ENCODE assay signal across 8 mouse cellular contexts in genomic region chr9:36933813-36934493, GRCm38 (mm10).
DNase-seq lines count a peak whose midpoint lies in the region; ATAC-seq and TF ChIP-seq lines count a peak whose summit lies in the region.

No protein-coding gene starts in this region.

- H3K9ac ChIP-seq in forebrain, embryonic 16.5 days (replicated peaks; ENCODE audit: low read depth, low read length): peak overlapping the region; percentile 23; the same call in 1 of the 2 replicates
- H3K9ac ChIP-seq in lung, postnatal 0 days (replicated peaks; ENCODE audit: low read depth): no peak overlapping the region

- no peaks in the 10 kb centered on the region; the same call in 1 of the 2 replicates for H3K9me3 ChIP-seq in forebrain, embryonic 16.5 days (ENCODE audit: control insufficient read depth, low read length)
- H3K9me3 ChIP-seq in hindbrain, embryonic 10.5 days: peaks cover 4% of the 10 kb centered on the region
- no peaks in the 10 kb centered on the region for H3K9me3 ChIP-seq in lung, postnatal 0 days (ENCODE audit: low read length)

- 24% methylated on average over 16 of the region's 16 CpGs for WGBS in forebrain, embryonic 16.5 days
- WGBS in hindbrain, embryonic 10.5 days: 44% methylated on average over 16 of the region's 16 CpGs
- 35% methylated on average over 16 of the region's 16 CpGs for WGBS in lung, postnatal 0 days

- POLR2A ChIA-PET in Patski (lab: Charles Lee): interaction anchor here (0.6 to 1.1 kb wide), 2 partner anchors 9 to 221 kb away, joined by 3 to 4 read pairs; no protein-coding TSS in a partner anchor

- TF ChIP-seq CTCF in Patski (IDR thresholded peaks at IDR 0.05): peak; percentile 72
- TF ChIP-seq CTCF in lung, postnatal 0 days (IDR thresholded peaks at IDR 0.05): peak; percentile 75

- DNase-seq in Patski (ENCODE audit: low read depth, low spot score): no peak
- DNase-seq in cerebellum, adult 18-20 months: peak; percentile 65 to 66
- DNase-seq in hindbrain, embryonic 10.5 days (ENCODE audit: low spot score): peak; percentile 77
- DNase-seq in layer of hippocampus, adult 18-20 months (ENCODE audit: low spot score in 2 of 2): peak; percentile 78 to 86
- peak; percentile 91 for DNase-seq in lung, postnatal 0 days (ENCODE audit: low spot score)
- peak; percentile 61 for DNase-seq in retina, postnatal 7 days (ENCODE audit: low read depth, low spot score)

- H3K27ac ChIP-seq in forebrain, embryonic 16.5 days (ENCODE audit: low read length): no peak overlapping the region
- peak overlapping the region; percentile 13; the same call in 1 of the 2 replicates for H3K27ac ChIP-seq in hindbrain, embryonic 10.5 days
- no peak overlapping the region for H3K27ac ChIP-seq in lung, postnatal 0 days (ENCODE audit: low read length)

- no peak for TF ChIP-seq EP300 in lung, postnatal 0 days (IDR thresholded peaks at IDR 0.05)

- CTCF ChIA-PET in Patski (lab: Charles Lee): no interaction called here

- H3K4me1 ChIP-seq in forebrain, embryonic 16.5 days (replicated peaks; ENCODE audit: control insufficient read depth, insufficient read depth, low read length): peaks cover 14% of the 10 kb centered on the region
- H3K4me1 ChIP-seq in hindbrain, embryonic 10.5 days (replicated peaks): peaks cover 24% of the 10 kb centered on the region
- no peaks in the 10 kb centered on the region for H3K4me1 ChIP-seq in lung, postnatal 0 days (ENCODE audit: insufficient read depth, low read depth, low read length)

- ATAC-seq in Patski: peak; percentile 74
- ATAC-seq in forebrain, embryonic 16.5 days: peak; percentile 92
- ATAC-seq in lung, postnatal 0 days: peak; percentile 81
- ATAC-seq in megakaryocyte, adult 5-6 weeks (ENCODE audit: poor library complexity, severe bottlenecking): no peak

- peaks cover 33% of the 10 kb centered on the region for H3K27me3 ChIP-seq in Patski
- H3K27me3 ChIP-seq in forebrain, embryonic 16.5 days (replicated peaks; ENCODE audit: control insufficient read depth, insufficient read depth, low read length): no peaks in the 10 kb centered on the region
- no peaks in the 10 kb centered on the region for H3K27me3 ChIP-seq in hindbrain, embryonic 10.5 days (ENCODE audit: insufficient read depth, poor library complexity, severe bottlenecking)
- no peaks in the 10 kb centered on the region for H3K27me3 ChIP-seq in lung, postnatal 0 days (replicated peaks; ENCODE audit: insufficient read depth, low read length)

- H3K4me2 ChIP-seq in forebrain, embryonic 16.5 days (ENCODE audit: low read length): peak overlapping the region; percentile 36
- H3K4me2 ChIP-seq in lung, postnatal 0 days (replicated peaks; ENCODE audit: low read depth, low read length): no peak overlapping the region

- no peaks in the 10 kb centered on the region for H3K36me3 ChIP-seq in forebrain, embryonic 16.5 days (ENCODE audit: control insufficient read depth, insufficient read depth)
- peaks cover 25% of the 10 kb centered on the region for H3K36me3 ChIP-seq in hindbrain, embryonic 10.5 days
- no peaks in the 10 kb centered on the region for H3K36me3 ChIP-seq in lung, postnatal 0 days (ENCODE audit: insufficient read depth, low read length)

- in situ Hi-C loops in Patski (cut with MboI; ENCODE audit: low pct_unique_long_range_greater_than_20kb): no loop called here

- no peak overlapping the region; the same call in 1 of the 2 replicates for H3K4me3 ChIP-seq in forebrain, embryonic 16.5 days (replicated peaks; ENCODE audit: low read length)
- H3K4me3 ChIP-seq in hindbrain, embryonic 10.5 days: no peak overlapping the region
- H3K4me3 ChIP-seq in lung, postnatal 0 days (ENCODE audit: low read depth, low read length): no peak overlapping the region
